Mouse (Mus musculus): ENCODE data around the gene Cemip. TPM values are rescaled to one million over a fixed set of nuclear protein-coding genes. Genes with fewer than 3 reads are reported as not detected.

Gene Cemip
- total RNA-seq, 2 experiments from 2014 or later = 21.0 to 24.1 TPM

- DNase-seq = no peak
Measured at GRCm38 (mm10) chr7:84090793-84091192, 4.5 kb upstream of the Cemip start.

- DNase-seq = no peak
Measured at GRCm38 (mm10) chr7:84089777-84090176, 3.5 kb upstream of the Cemip start.

GRCm38 (mm10) chr7:84088971-84089370 is 2.7 kb upstream of the Cemip start:
- DNase-seq = peak; percentile 53 to 62

- no peak for DNase-seq
Measured at GRCm38 (mm10) chr7:84088191-84088590, 1.9 kb upstream of the Cemip start.

GRCm38 (mm10) chr7:84085049-84085945 is 1.0 kb downstream of the Cemip start:
- peak; percentile 25 to 32 for DNase-seq

GRCm38 (mm10) chr7:84077257-84078013 is 8.9 kb downstream of the Cemip start:
- no peak for DNase-seq

- no peak for DNase-seq
Measured at GRCm38 (mm10) chr7:84074266-84074665, 12.0 kb downstream of the Cemip start.

- no peak for DNase-seq
Measured at GRCm38 (mm10) chr7:84073856-84074255, 12.4 kb downstream of the Cemip start.

- DNase-seq = no peak
Measured at GRCm38 (mm10) chr7:84068931-84069330, 17.4 kb downstream of the Cemip start.

- DNase-seq = no peak
Measured at GRCm38 (mm10) chr7:84059799-84060198, 26.5 kb downstream of the Cemip start.

- DNase-seq = no peak
Measured at GRCm38 (mm10) chr7:84055961-84056629, 30.2 kb downstream of the Cemip start.

GRCm38 (mm10) chr7:84053856-84054255 is 32.4 kb downstream of the Cemip start:
- no peak for DNase-seq

GRCm38 (mm10) chr7:84051423-84051822 is 34.9 kb downstream of the Cemip start:
- no peak for DNase-seq

GRCm38 (mm10) chr7:84045546-84045945 is 40.8 kb downstream of the Cemip start:
- no peak for DNase-seq

GRCm38 (mm10) chr7:84044581-84045290 is 41.6 kb downstream of the Cemip start:
- DNase-seq = peak; percentile 84

GRCm38 (mm10) chr7:84042726-84043125 is 43.6 kb downstream of the Cemip start:
- no peak for DNase-seq

GRCm38 (mm10) chr7:84039856-84040522 is 46.3 kb downstream of the Cemip start:
- DNase-seq = no peak

GRCm38 (mm10) chr7:84038642-84039041 is 47.7 kb downstream of the Cemip start:
- peak; percentile 40 to 53 for DNase-seq

GRCm38 (mm10) chr7:84032831-84033230 is 53.5 kb downstream of the Cemip start:
- DNase-seq = no peak

- DNase-seq = no peak
Measured at GRCm38 (mm10) chr7:84029120-84029771, 57.1 kb downstream of the Cemip start.

- no peak for DNase-seq
Measured at GRCm38 (mm10) chr7:84028368-84028767, 57.9 kb downstream of the Cemip start.

Data from layer of hippocampus, postnatal 36 days (tissue).